Comparison of ENCODE assay signal across 10 mouse cellular contexts in the genomic region with DNA sequence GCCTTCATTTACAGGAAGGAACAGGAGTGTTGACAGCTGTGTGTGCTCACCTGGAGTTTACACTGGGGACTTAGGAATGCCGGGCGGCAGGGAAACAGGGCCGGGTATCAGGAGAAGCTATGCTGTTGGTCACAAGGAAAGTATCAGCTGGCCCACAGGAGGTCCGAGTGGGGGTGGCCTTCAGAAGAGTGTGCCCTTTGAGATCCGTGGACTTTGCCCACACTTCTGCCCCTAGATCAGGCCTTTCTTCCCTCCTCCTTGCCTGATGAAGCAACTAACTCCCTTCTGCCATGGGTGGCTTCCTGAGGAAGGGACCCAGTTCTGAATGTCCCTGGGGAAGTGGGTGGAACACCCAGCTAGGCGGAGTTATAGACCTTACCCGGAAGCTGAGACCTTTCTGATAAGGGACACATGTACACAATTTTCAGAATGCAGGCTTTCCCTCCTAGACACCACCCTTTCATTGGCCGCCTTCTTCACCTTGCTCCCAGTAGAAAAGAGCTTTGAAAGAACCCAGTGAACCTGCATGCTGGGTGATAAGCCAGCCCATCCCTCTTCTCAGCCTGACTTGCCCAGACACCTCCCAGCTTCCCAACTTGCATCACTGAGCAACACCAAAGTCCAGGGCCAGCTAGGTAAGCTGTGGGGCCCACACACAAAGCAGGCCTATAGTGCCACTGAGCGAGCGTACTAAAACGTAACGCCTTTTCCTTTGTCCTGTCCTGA. TPM values are rescaled to one million over a fixed set of nuclear protein-coding genes. Genes with fewer than 3 reads are reported as not detected.
DNase-seq lines count a peak whose midpoint lies in the region; ATAC-seq and TF ChIP-seq lines count a peak whose summit lies in the region.
"Had no signal": no experiment of that assay in that cellular context is flagged by ENCODE, and none has a peak within 500 bp of the region (broad histone marks: within the 10 kb centered on the region; RNA-seq: fewer than 3 reads in every experiment).

No protein-coding gene starts in this region.

- H3K27ac ChIP-seq in lung, embryonic 14.5 days (ENCODE audit: low read depth), result peak overlapping the region; percentile 65
- H3K27ac ChIP-seq in kidney, postnatal 0 days, result peak overlapping the region; percentile 63; the same call in 1 of the 2 replicates
- peak overlapping the region; percentile 91 for H3K27ac ChIP-seq in small intestine, adult 2 months (ENCODE audit: insufficient read depth, low read depth, low read length)
- H3K27ac ChIP-seq: embryonic facial prominence, embryonic 12.5 days had no signal

- H3K9me3 ChIP-seq in lung, embryonic 14.5 days (ENCODE audit: low read depth, low read length), result no peaks in the 10 kb centered on the region
- H3K9me3 ChIP-seq in kidney, postnatal 0 days (replicated peaks; ENCODE audit: low read length), result no peaks in the 10 kb centered on the region
- H3K9me3 ChIP-seq: embryonic facial prominence, embryonic 12.5 days had no signal

- 64% methylated on average over 12 of the region's 12 CpGs for WGBS in lung, embryonic 14.5 days
- 80% methylated on average over 12 of the region's 12 CpGs for WGBS in kidney, postnatal 0 days
- 36% methylated on average over 12 of the region's 12 CpGs for WGBS in small intestine, adult 2 months

- no peak for TF ChIP-seq CTCF in lung, embryonic 14.5 days (IDR thresholded peaks at IDR 0.05; ENCODE audit: low read depth)
- no peak for TF ChIP-seq CTCF in kidney, postnatal 0 days (IDR thresholded peaks at IDR 0.05; ENCODE audit: low read depth)
- no peak for TF ChIP-seq CTCF in small intestine, adult 2 months (IDR thresholded peaks at IDR 0.05; ENCODE audit: extremely low read depth, insufficient read length, insufficient replicate concordance, low read depth, low read length)

- peaks cover 89% of the 10 kb centered on the region for H3K36me3 ChIP-seq in lung, embryonic 14.5 days (ENCODE audit: insufficient read depth)
- peaks cover 47% of the 10 kb centered on the region for H3K36me3 ChIP-seq in kidney, postnatal 0 days (ENCODE audit: insufficient read depth, low read length)
- peaks cover 63% of the 10 kb centered on the region for H3K36me3 ChIP-seq in small intestine, adult 2 months (ENCODE audit: control insufficient read depth, insufficient read depth, low read length)

- H3K27me3 ChIP-seq in lung, embryonic 14.5 days (ENCODE audit: insufficient read depth, low read length), result no peaks in the 10 kb centered on the region
- H3K27me3 ChIP-seq in kidney, postnatal 0 days (ENCODE audit: insufficient read depth, low read length), result no peaks in the 10 kb centered on the region
- H3K27me3 ChIP-seq in small intestine, adult 2 months (ENCODE audit: control insufficient read depth, insufficient read depth, low read length), result no peaks in the 10 kb centered on the region
- H3K27me3 ChIP-seq: embryonic facial prominence, embryonic 12.5 days had no signal

- no peaks in the 10 kb centered on the region for H3K4me1 ChIP-seq in lung, embryonic 14.5 days (ENCODE audit: insufficient read depth)
- no peaks in the 10 kb centered on the region for H3K4me1 ChIP-seq in kidney, postnatal 0 days (replicated peaks; ENCODE audit: insufficient read depth, low read length)
- peaks cover 19% of the 10 kb centered on the region for H3K4me1 ChIP-seq in small intestine, adult 2 months (ENCODE audit: control insufficient read depth, insufficient read depth, insufficient read length, low read length)
- H3K4me1 ChIP-seq: embryonic facial prominence, embryonic 12.5 days had no signal

- peak; percentile 38 for DNase-seq in lung, embryonic 14.5 days
- DNase-seq in lung, postnatal 14 days, result no peak
- peak; percentile 50 for DNase-seq in c-Kit-positive CD71-positive TER-119-negative erythroid progenitor cells, embryonic 14.5 days (ENCODE audit: low read depth)
- DNase-seq in kidney, postnatal 0 days (ENCODE audit: low spot score), result peak; percentile 28
- DNase-seq in adrenal gland, postnatal 4 days (ENCODE audit: low spot score in 2 of 2), result no peak
- no peak for DNase-seq in neural tube, embryonic 10.5 days (ENCODE audit: extremely low spot score, low spot score)
- no peak for DNase-seq in embryo, embryonic 11 days

- no peak overlapping the region for H3K9ac ChIP-seq in lung, embryonic 14.5 days
- no peak overlapping the region for H3K9ac ChIP-seq in kidney, postnatal 0 days (ENCODE audit: low read depth, low read length)
- H3K9ac ChIP-seq: embryonic facial prominence, embryonic 12.5 days had no signal

- no peak overlapping the region for H3K4me3 ChIP-seq in lung, embryonic 14.5 days (ENCODE audit: low read depth, low read length)
- no peak overlapping the region for H3K4me3 ChIP-seq in kidney, postnatal 0 days (replicated peaks; ENCODE audit: low read depth, low read length)
- 0 out of 2 replicates have a peak overlapping the region, but pooled peaks have one; percentile 1 for H3K4me3 ChIP-seq in small intestine, adult 2 months (ENCODE audit: low read depth, low read length)
- H3K4me3 ChIP-seq: embryonic facial prominence, embryonic 12.5 days had no signal

- no peak for TF ChIP-seq POLR2A in small intestine, adult 2 months (IDR thresholded peaks at IDR 0.05; ENCODE audit: low read depth, low read length)

- H3K4me2 ChIP-seq in lung, embryonic 14.5 days, result no peak overlapping the region
- no peak overlapping the region for H3K4me2 ChIP-seq in kidney, postnatal 0 days (ENCODE audit: low read length)
- H3K4me2 ChIP-seq: embryonic facial prominence, embryonic 12.5 days had no signal

- ATAC-seq in lung, embryonic 14.5 days (ENCODE audit: insufficient read depth), result peak; percentile 57
- peak; percentile 88 for ATAC-seq in kidney, postnatal 0 days (replicated peaks; ENCODE audit: low FRiP score, low read depth)
- ATAC-seq: hindbrain, embryonic 16.5 days had no signal

RNA-seq across cellular contexts. Expression of gene Dhcr24, which starts 21.8 kb away (rescaled TPM):
- 22.5 and 25.0 TPM in 2 replicates for polyA plus RNA-seq in lung, embryonic 14.5 days (2014; fragmentation: Nextera tagmentation; extraction: Ambion mirVana)
- 6.3 and 6.5 TPM in 2 replicates for polyA plus RNA-seq in kidney, postnatal 0 days (2015; fragmentation: Nextera tagmentation; extraction: Ambion mirVana)
- 61.3 and 205 TPM in 2 replicates for polyA plus RNA-seq in small intestine, adult 2 months (2012; rRNA removed)
- total RNA-seq in adrenal gland, postnatal 4 days (2021), result 10 to 100 TPM; 51.2 to 70.5 TPM

RNA-seq across cellular contexts. Expression of gene Lexm, which starts 34.5 kb away (rescaled TPM):
- polyA plus RNA-seq in lung, embryonic 14.5 days (2014; fragmentation: Nextera tagmentation; extraction: Ambion mirVana), result not detected in 2 replicates
- not detected in 2 replicates for polyA plus RNA-seq in kidney, postnatal 0 days (2015; fragmentation: Nextera tagmentation; extraction: Ambion mirVana)
- polyA plus RNA-seq in small intestine, adult 2 months (2012; rRNA removed), result not detected in 2 replicates
- under 1 TPM in 1 of 2 experiments, not detected in 1; 0.20 TPM for total RNA-seq in adrenal gland, postnatal 4 days (2021)
- polyA plus RNA-seq: hindbrain, embryonic 16.5 days had no signal

RNA-seq across cellular contexts. Expression of gene Ttc22, which starts 39.6 kb away (rescaled TPM):
- 0.92 and 1.1 TPM in 2 replicates for polyA plus RNA-seq in lung, embryonic 14.5 days (2014; fragmentation: Nextera tagmentation; extraction: Ambion mirVana)
- 5.0 and 5.9 TPM in 2 replicates for polyA plus RNA-seq in kidney, postnatal 0 days (2015; fragmentation: Nextera tagmentation; extraction: Ambion mirVana)
- polyA plus RNA-seq in small intestine, adult 2 months (2012; rRNA removed), result 58.0 and 112 TPM in 2 replicates
- total RNA-seq in adrenal gland, postnatal 4 days (2021), result 1 to 10 TPM in 1 of 2 experiments, under 1 TPM in 1; 0.28 to 1.2 TPM

Comparison
In these comparisons a context has a peak if more than half of its experiments do, and no peak if none do; other contexts are left out.
1. DNase-seq: peak in lung, embryonic 14.5 days (single experiment), c-Kit-positive CD71-positive TER-119-negative erythroid progenitor cells, embryonic 14.5 days (single experiment) and kidney, postnatal 0 days (single experiment); none in lung, postnatal 14 days (single experiment), adrenal gland, postnatal 4 days (0 of 2), neural tube, embryonic 10.5 days (single experiment) and embryo, embryonic 11 days (single experiment).
2. Peak in every context shown above with its lines, with median percentiles within 50 percentile points of each other: H3K27ac ChIP-seq.